Mouse (Mus musculus): ENCODE results near the gene Nme9.

The Nme9 gene

GRCm38 (mm10) chr9:99484632-99485031, 33.4 kb downstream of the Nme9 start:
- no peak for DNase-seq

- DNase-seq: peak; percentile 37
Measured at GRCm38 (mm10) chr9:99485144-99485543, 33.9 kb downstream of the Nme9 start.

GRCm38 (mm10) chr9:99487126-99487695, 35.9 kb downstream of the Nme9 start:
- DNase-seq: peak; percentile 86

GRCm38 (mm10) chr9:99487841-99488240, 36.6 kb downstream of the Nme9 start:
- DNase-seq: peak; percentile 54

GRCm38 (mm10) chr9:99491050-99491449, 39.8 kb downstream of the Nme9 start:
- DNase-seq: peak; percentile 8

GRCm38 (mm10) chr9:99492634-99493200, 41.4 kb downstream of the Nme9 start:
- peak; percentile 73 for DNase-seq

- peak; percentile 86 for DNase-seq
Measured at GRCm38 (mm10) chr9:99499336-99499735, 48.1 kb downstream of the Nme9 start.

- peak; percentile 56 for DNase-seq
Measured at GRCm38 (mm10) chr9:99505875-99506274, 54.6 kb downstream of the Nme9 start.
